Mouse (Mus musculus) CD4-positive, CD25-positive, alpha-beta regulatory T cell, adult 9 weeks (primary cell): ENCODE data around the gene Prr13. TPM values are rescaled to one million over a fixed set of nuclear protein-coding genes. Genes with fewer than 3 reads are reported as not detected.

Experiments used
- polyA plus RNA-seq: library from polyadenylated mRNA; unstranded; fragments of 100-300 nt; shearing (Covaris generic); gene quantifications from one replicate; pipeline ENCODE4 v1.2.1, GENCODE M21; 2017

The Prr13 gene
- polyA plus RNA-seq = 586 TPM

DNA sequence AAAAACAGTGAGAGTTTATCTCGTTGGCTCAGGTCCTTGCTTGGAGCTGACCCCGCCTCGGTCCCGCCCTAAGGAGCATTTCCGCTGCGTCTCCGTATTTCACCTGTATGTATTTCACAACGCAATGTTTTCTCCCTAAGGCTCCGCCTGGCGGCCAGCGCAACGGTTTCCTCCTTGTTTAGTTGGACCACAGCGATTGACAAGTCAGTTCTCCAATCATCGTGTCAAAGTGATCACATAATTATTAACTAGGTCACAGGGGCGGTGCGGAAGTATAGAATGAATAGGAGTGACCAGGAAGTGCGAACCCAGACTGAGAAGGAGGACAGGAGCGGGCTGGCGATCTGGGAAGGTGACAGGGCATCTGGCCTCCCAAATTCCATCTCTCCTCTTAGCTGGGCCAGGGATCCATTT lies at the start of gene Prr13:
Gene Prr13 (plus strand): TSS at position 125 of the 414 bp plus-strand sequence.

DNA sequence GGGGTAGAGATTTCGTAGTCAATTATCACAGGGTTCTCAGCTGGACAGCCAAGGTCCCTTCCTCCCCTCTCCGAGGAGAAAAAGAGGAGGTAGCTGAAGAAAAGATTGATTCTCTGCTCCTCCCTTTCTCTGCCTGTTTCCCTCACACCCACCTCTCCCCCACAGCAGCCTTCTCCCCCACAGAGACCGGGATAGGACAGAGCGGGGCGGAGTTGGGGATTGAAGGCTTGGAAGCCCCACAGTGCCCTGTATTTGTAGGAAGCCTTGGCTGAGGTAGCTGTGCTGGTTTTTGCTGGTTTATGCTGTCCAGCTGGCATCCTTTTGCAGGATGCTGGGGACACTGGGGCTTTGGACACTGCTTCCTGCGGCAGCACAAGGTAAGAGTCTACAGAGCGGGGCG lies 13.7 kb upstream of the Prr13 start, which contains the start of gene Amhr2:
Gene Amhr2 (plus strand): TSS at position 222 of the 400 bp plus-strand sequence.

DNA sequence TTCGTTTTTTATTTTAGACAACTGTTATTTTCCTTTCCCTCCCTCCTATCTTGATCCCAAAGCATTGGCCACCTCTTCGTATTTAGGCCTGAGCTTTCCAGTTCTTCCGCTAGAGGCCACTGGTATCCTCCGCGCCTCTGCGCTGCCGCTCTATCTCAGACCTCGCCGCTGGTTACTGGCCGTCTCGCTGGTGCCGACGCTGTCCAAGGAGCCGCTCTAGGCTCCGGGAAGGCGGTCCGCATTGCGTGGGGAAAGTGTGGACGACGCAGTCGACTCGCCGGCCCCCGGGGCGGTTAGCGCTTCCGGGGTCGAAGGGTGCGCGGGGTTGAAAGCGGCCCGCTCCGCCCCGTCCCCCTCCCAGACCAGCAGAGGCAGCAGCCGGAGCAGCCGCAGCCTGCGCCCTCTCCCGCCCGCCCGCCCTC lies 11.4 kb downstream of the Prr13 start, which contains the start of gene Pcbp2:
Gene Pcbp2 (plus strand): TSS at position 357 of the 422 bp plus-strand sequence.

DNA sequence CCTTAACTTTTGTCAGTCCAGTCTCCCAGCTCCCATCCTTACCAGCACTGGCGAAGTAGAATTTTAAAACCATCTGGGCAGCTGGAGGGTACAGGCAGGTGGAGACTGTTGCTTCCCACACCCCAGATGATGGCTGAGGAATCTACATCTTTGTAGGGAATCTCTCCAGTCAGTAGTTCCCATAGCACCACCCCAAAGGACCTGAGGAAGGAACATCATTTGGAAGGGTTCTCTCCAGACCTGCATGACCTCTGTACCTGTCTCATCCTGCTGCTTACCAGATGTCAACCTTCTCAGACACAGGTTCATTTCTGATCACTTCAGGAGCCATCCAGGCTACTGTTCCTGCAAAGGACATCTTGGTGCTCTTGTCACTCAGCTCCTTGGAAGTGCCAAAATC lies 44.6 kb downstream of the Prr13 start, which contains the start of gene Gm10337:
Gene Gm10337 (plus strand): TSS at position 276 of the 400 bp plus-strand sequence.

Other genes with a start within 250 kb of the Prr13 start
- 649 TPM for gene Itgb7, start 227.1 kb upstream of the Prr13 start, polyA plus RNA-seq
- gene Rarg, start 201.5 kb upstream of the Prr13 start, polyA plus RNA-seq = 46.8 TPM
- gene Gm9918, start 188.5 kb upstream of the Prr13 start, polyA plus RNA-seq = not detected
- gene Mfsd5, start 179.6 kb upstream of the Prr13 start, polyA plus RNA-seq = 63.4 TPM
- 1.7 TPM for gene Espl1, start 162.8 kb upstream of the Prr13 start, polyA plus RNA-seq
- gene Pfdn5, start 132.9 kb upstream of the Prr13 start, polyA plus RNA-seq = 684 TPM
- 119 TPM for gene Myg1, start 127.3 kb upstream of the Prr13 start, polyA plus RNA-seq
- gene Aaas, start 108.3 kb upstream of the Prr13 start, polyA plus RNA-seq = 60.5 TPM
- not detected for gene Sp7, start 91.8 kb upstream of the Prr13 start, polyA plus RNA-seq
- 19.6 TPM for gene Sp1, start 52.9 kb upstream of the Prr13 start, polyA plus RNA-seq
- gene Amhr2, start 13.7 kb upstream of the Prr13 start, polyA plus RNA-seq = not detected
- 118 TPM for gene Pcbp2, start 11.5 kb downstream of the Prr13 start, polyA plus RNA-seq
- gene Gm10337, start 44.7 kb downstream of the Prr13 start, polyA plus RNA-seq = not detected
- gene Map3k12, start 58.0 kb downstream of the Prr13 start, polyA plus RNA-seq = 10.6 TPM
- 71.5 TPM for gene Tarbp2, start 59.2 kb downstream of the Prr13 start, polyA plus RNA-seq
- gene Npff, start 65.9 kb downstream of the Prr13 start, polyA plus RNA-seq = 6.2 TPM
- gene Gm28047, start 166.0 kb downstream of the Prr13 start, polyA plus RNA-seq = 0.35 TPM
- 48.5 TPM for gene Atf7, start 166.4 kb downstream of the Prr13 start, polyA plus RNA-seq
- 28.9 TPM for gene Atp5g2, start 213.3 kb downstream of the Prr13 start, polyA plus RNA-seq